Mouse (Mus musculus): ENCODE data around the gene Esam. TPM values are rescaled to one million over a fixed set of nuclear protein-coding genes. Genes with fewer than 3 reads are reported as not detected.

Esam gene
- polyA plus RNA-seq, 1 experiment from 2014 or later = 45.4 TPM

- H3K27me3 ChIP-seq (ENCODE audit: control insufficient read depth, insufficient read depth, low read length) = no peaks in the 10 kb centered on the region
- no peak for ATAC-seq (replicated peaks; ENCODE audit: insufficient number of reproducible peaks, low FRiP score, low TSS enrichment)
- H3K36me3 ChIP-seq (ENCODE audit: control insufficient read depth, insufficient read depth, low read length) = no peaks in the 10 kb centered on the region; the same call in 1 of the 2 replicates
- no peak overlapping the region for H3K4me2 ChIP-seq
- H3K4me3 ChIP-seq (ENCODE audit: low read depth, low read length) = no peak overlapping the region
- no peak overlapping the region for H3K27ac ChIP-seq (ENCODE audit: low read depth, low read length)
- 100% methylated on average over 1 of the region's 1 CpGs for WGBS (ENCODE audit: insufficient replicate concordance)
- H3K4me1 ChIP-seq (ENCODE audit: control insufficient read depth, insufficient read depth, low read length) = no peaks in the 10 kb centered on the region
- no peak overlapping the region for H3K9ac ChIP-seq (ENCODE audit: low read depth, low read length)
- no peaks in the 10 kb centered on the region for H3K9me3 ChIP-seq (replicated peaks; ENCODE audit: control insufficient read depth, low read length)
Measured at GRCm38 (mm10) chr9:37501170-37501569, 26.7 kb upstream of the Esam start.

GRCm38 (mm10) chr9:37504348-37504747 is 23.5 kb upstream of the Esam start:
- no peak overlapping the region for H3K4me3 ChIP-seq (ENCODE audit: low read depth, low read length)
- H3K9me3 ChIP-seq (replicated peaks; ENCODE audit: control insufficient read depth, low read length) = no peaks in the 10 kb centered on the region
- H3K27me3 ChIP-seq (ENCODE audit: control insufficient read depth, insufficient read depth, low read length) = no peaks in the 10 kb centered on the region
- H3K27ac ChIP-seq (ENCODE audit: low read depth, low read length) = no peak overlapping the region
- no peak overlapping the region for H3K9ac ChIP-seq (ENCODE audit: low read depth, low read length)
- no peaks in the 10 kb centered on the region for H3K4me1 ChIP-seq (ENCODE audit: control insufficient read depth, insufficient read depth, low read length)
- no peak overlapping the region for H3K4me2 ChIP-seq
- ATAC-seq (replicated peaks; ENCODE audit: insufficient number of reproducible peaks, low FRiP score, low TSS enrichment) = no peak
- H3K36me3 ChIP-seq (ENCODE audit: control insufficient read depth, insufficient read depth, low read length) = no peaks in the 10 kb centered on the region; the same call in 1 of the 2 replicates

- no peak for ATAC-seq (replicated peaks; ENCODE audit: insufficient number of reproducible peaks, low FRiP score, low TSS enrichment)
- Histone ChIP-seq H3K4me2 (no peak overlapping the region), H3K4me3 (ENCODE audit: low read depth, low read length) (no peak overlapping the region), H3K4me1 (ENCODE audit: control insufficient read depth, insufficient read depth, low read length) (no peaks in the 10 kb centered on the region), H3K27me3 (ENCODE audit: control insufficient read depth, insufficient read depth, low read length) (no peaks in the 10 kb centered on the region), H3K9me3 (replicated peaks; ENCODE audit: control insufficient read depth, low read length) (no peaks in the 10 kb centered on the region), H3K36me3 (ENCODE audit: control insufficient read depth, insufficient read depth, low read length) (no peaks in the 10 kb centered on the region; the same call in 1 of the 2 replicates), H3K27ac (ENCODE audit: low read depth, low read length) (no peak overlapping the region), H3K9ac (ENCODE audit: low read depth, low read length) (no peak overlapping the region)
- 87% methylated on average over 1 of the region's 1 CpGs for WGBS (ENCODE audit: insufficient replicate concordance)
Measured at GRCm38 (mm10) chr9:37506023-37506422, 21.9 kb upstream of the Esam start.

- H3K4me2 ChIP-seq = no peak overlapping the region
- H3K4me3 ChIP-seq (ENCODE audit: low read depth, low read length) = no peak overlapping the region
- ATAC-seq (replicated peaks; ENCODE audit: insufficient number of reproducible peaks, low FRiP score, low TSS enrichment) = no peak
- no peaks in the 10 kb centered on the region for H3K9me3 ChIP-seq (replicated peaks; ENCODE audit: control insufficient read depth, low read length)
- H3K27ac ChIP-seq (ENCODE audit: low read depth, low read length) = no peak overlapping the region
- no peaks in the 10 kb centered on the region for H3K36me3 ChIP-seq (ENCODE audit: control insufficient read depth, insufficient read depth, low read length)
- H3K4me1 ChIP-seq (ENCODE audit: control insufficient read depth, insufficient read depth, low read length) = peaks cover 4% of the 10 kb centered on the region; the same call in 1 of the 2 replicates
- no peaks in the 10 kb centered on the region for H3K27me3 ChIP-seq (ENCODE audit: control insufficient read depth, insufficient read depth, low read length)
- H3K9ac ChIP-seq (ENCODE audit: low read depth, low read length) = no peak overlapping the region
- WGBS (ENCODE audit: insufficient replicate concordance) = 88% methylated on average over 2 of the region's 2 CpGs
Measured at GRCm38 (mm10) chr9:37512097-37512496, 15.8 kb upstream of the Esam start.

- Histone ChIP-seq H3K4me2 (no peak overlapping the region), H3K36me3 (ENCODE audit: control insufficient read depth, insufficient read depth, low read length) (peaks cover 6% of the 10 kb centered on the region; the same call in 1 of the 2 replicates), H3K27ac (ENCODE audit: low read depth, low read length) (no peak overlapping the region), H3K9me3 (replicated peaks; ENCODE audit: control insufficient read depth, low read length) (no peaks in the 10 kb centered on the region), H3K4me3 (ENCODE audit: low read depth, low read length) (no peak overlapping the region), H3K27me3 (ENCODE audit: control insufficient read depth, insufficient read depth, low read length) (no peaks in the 10 kb centered on the region), H3K9ac (ENCODE audit: low read depth, low read length) (no peak overlapping the region), H3K4me1 (ENCODE audit: control insufficient read depth, insufficient read depth, low read length) (peaks cover 4% of the 10 kb centered on the region; the same call in 1 of the 2 replicates)
- 76% methylated on average over 3 of the region's 3 CpGs for WGBS (ENCODE audit: insufficient replicate concordance)
- no peak for ATAC-seq (replicated peaks; ENCODE audit: insufficient number of reproducible peaks, low FRiP score, low TSS enrichment)
Measured at GRCm38 (mm10) chr9:37514456-37514855, 13.4 kb upstream of the Esam start.

- Histone ChIP-seq H3K4me3 (ENCODE audit: low read depth, low read length) (no peak overlapping the region), H3K27ac (ENCODE audit: low read depth, low read length) (no peak overlapping the region), H3K9me3 (replicated peaks; ENCODE audit: control insufficient read depth, low read length) (no peaks in the 10 kb centered on the region), H3K9ac (ENCODE audit: low read depth, low read length) (no peak overlapping the region), H3K4me1 (ENCODE audit: control insufficient read depth, insufficient read depth, low read length) (peaks cover 4% of the 10 kb centered on the region; the same call in 1 of the 2 replicates), H3K4me2 (no peak overlapping the region), H3K36me3 (ENCODE audit: control insufficient read depth, insufficient read depth, low read length) (peaks cover 8% of the 10 kb centered on the region; the same call in 1 of the 2 replicates), H3K27me3 (ENCODE audit: control insufficient read depth, insufficient read depth, low read length) (no peaks in the 10 kb centered on the region)
- no peak for ATAC-seq (replicated peaks; ENCODE audit: insufficient number of reproducible peaks, low FRiP score, low TSS enrichment)
- 64% methylated on average over 1 of the region's 1 CpGs for WGBS (ENCODE audit: insufficient replicate concordance)
Measured at GRCm38 (mm10) chr9:37517467-37517866, 10.4 kb upstream of the Esam start.

- Histone ChIP-seq H3K4me2 (no peak overlapping the region), H3K27me3 (ENCODE audit: control insufficient read depth, insufficient read depth, low read length) (no peaks in the 10 kb centered on the region), H3K9me3 (replicated peaks; ENCODE audit: control insufficient read depth, low read length) (no peaks in the 10 kb centered on the region), H3K4me1 (ENCODE audit: control insufficient read depth, insufficient read depth, low read length) (peaks cover 4% of the 10 kb centered on the region; the same call in 1 of the 2 replicates), H3K9ac (ENCODE audit: low read depth, low read length) (no peak overlapping the region), H3K27ac (ENCODE audit: low read depth, low read length) (no peak overlapping the region), H3K36me3 (ENCODE audit: control insufficient read depth, insufficient read depth, low read length) (peaks cover 12% of the 10 kb centered on the region; the same call in 1 of the 2 replicates), H3K4me3 (ENCODE audit: low read depth, low read length) (no peak overlapping the region)
- WGBS (ENCODE audit: insufficient replicate concordance) = 94% methylated on average over 8 of the region's 8 CpGs
- no peak for ATAC-seq (replicated peaks; ENCODE audit: insufficient number of reproducible peaks, low FRiP score, low TSS enrichment)
Measured at GRCm38 (mm10) chr9:37518991-37519390, 8.9 kb upstream of the Esam start.

- H3K4me1 ChIP-seq (ENCODE audit: control insufficient read depth, insufficient read depth, low read length) = peaks cover 4% of the 10 kb centered on the region; the same call in 1 of the 2 replicates
- peaks cover 12% of the 10 kb centered on the region; the same call in 1 of the 2 replicates for H3K36me3 ChIP-seq (ENCODE audit: control insufficient read depth, insufficient read depth, low read length)
- H3K27ac ChIP-seq (ENCODE audit: low read depth, low read length) = no peak overlapping the region
- no peak overlapping the region for H3K9ac ChIP-seq (ENCODE audit: low read depth, low read length)
- no peak for ATAC-seq (replicated peaks; ENCODE audit: insufficient number of reproducible peaks, low FRiP score, low TSS enrichment)
- H3K4me3 ChIP-seq (ENCODE audit: low read depth, low read length) = no peak overlapping the region
- H3K4me2 ChIP-seq = no peak overlapping the region
- WGBS (ENCODE audit: insufficient replicate concordance) = 81% methylated on average over 2 of the region's 2 CpGs
- H3K9me3 ChIP-seq (replicated peaks; ENCODE audit: control insufficient read depth, low read length) = no peaks in the 10 kb centered on the region
- H3K27me3 ChIP-seq (ENCODE audit: control insufficient read depth, insufficient read depth, low read length) = no peaks in the 10 kb centered on the region
Measured at GRCm38 (mm10) chr9:37519995-37520394, 7.9 kb upstream of the Esam start.

GRCm38 (mm10) chr9:37525461-37525860 is 2.4 kb upstream of the Esam start:
- Histone ChIP-seq H3K27me3 (ENCODE audit: control insufficient read depth, insufficient read depth, low read length) (peaks cover 21% of the 10 kb centered on the region; the same call in 1 of the 2 replicates), H3K9me3 (replicated peaks; ENCODE audit: control insufficient read depth, low read length) (no peaks in the 10 kb centered on the region), H3K36me3 (ENCODE audit: control insufficient read depth, insufficient read depth, low read length) (peaks cover 4% of the 10 kb centered on the region; the same call in 1 of the 2 replicates), H3K27ac (ENCODE audit: low read depth, low read length) (no peak overlapping the region), H3K4me3 (ENCODE audit: low read depth, low read length) (no peak overlapping the region), H3K4me1 (ENCODE audit: control insufficient read depth, insufficient read depth, low read length) (peaks cover 17% of the 10 kb centered on the region), H3K9ac (ENCODE audit: low read depth, low read length) (no peak overlapping the region), H3K4me2 (no peak overlapping the region)
- no peak for ATAC-seq (replicated peaks; ENCODE audit: insufficient number of reproducible peaks, low FRiP score, low TSS enrichment)
- WGBS (ENCODE audit: insufficient replicate concordance) = 71% methylated on average over 2 of the region's 2 CpGs

All from heart, embryonic 11.5 days (tissue).